Mouse (Mus musculus): ENCODE measurements around the gene Chrng.

DNA sequence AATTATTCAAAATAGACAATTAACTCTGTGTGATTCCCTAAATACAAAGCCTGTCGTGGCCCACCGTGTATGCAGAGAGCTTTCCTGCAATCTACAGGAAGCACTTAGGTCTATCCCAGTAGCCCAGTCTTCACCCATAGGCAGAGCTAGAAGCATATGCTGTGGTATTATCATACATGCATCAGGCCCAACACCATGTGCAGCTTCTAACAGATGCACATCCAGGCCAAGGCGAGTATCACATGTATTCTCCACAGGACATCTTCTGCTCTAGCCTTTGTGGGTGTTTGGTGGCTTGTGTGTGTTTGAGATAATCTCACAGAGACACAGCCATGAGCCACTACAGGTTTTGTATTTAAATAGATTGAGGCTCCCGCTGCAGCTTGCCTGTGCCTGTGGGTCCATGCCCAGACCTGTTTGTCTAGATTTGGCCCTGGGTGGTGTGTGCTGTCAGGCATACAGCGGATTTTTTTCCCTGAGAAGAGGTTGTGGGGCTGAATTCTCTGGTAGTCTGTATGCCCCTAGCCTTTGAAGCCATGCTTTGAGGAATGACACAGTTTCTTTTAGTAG, 47.7 kb downstream of the Chrng start:
- TF ChIP-seq CTCF (IDR thresholded peaks at IDR 0.05; ENCODE audit: low read depth) (no peak), EP300 (optimal IDR thresholded peaks at IDR 0.05) (no peak)
